Mouse (Mus musculus): ENCODE measurements at regions not wholly inside any gene's neighbourhood (a gene's known extent, or its start where the extent isn't known, plus 50 kb on each side); places are given as distances from the start of the nearest gene placed in this dataset.

GRCm38 (mm10) chr7:116738009-116738408, 233.8 kb downstream of the Nucb2 start:
- TF ChIP-seq CTCF (conservative IDR thresholded peaks at IDR 0.05; ENCODE audit: low read length) (no peak), NANOG (IDR thresholded peaks at IDR 0.05; ENCODE audit: borderline replicate concordance, low read length) (no peak)

Measured in E14TG2a.4 (cell line).